Mouse (Mus musculus): ENCODE results near the gene Tbcel.

The Tbcel gene

GRCm38 (mm10) chr9:42507709-42508108 is at the start of gene Tbcel:
Tbcel (minus strand) TSS chr9:42507809.
- no peak for ATAC-seq (ENCODE audit: low TSS enrichment)

GRCm38 (mm10) chr9:42555186-42555585 is 47.6 kb upstream of the Tbcel start:
- ATAC-seq (ENCODE audit: low TSS enrichment) = no peak

- ATAC-seq (ENCODE audit: low TSS enrichment) = peak; percentile 77
Measured at GRCm38 (mm10) chr9:42550116-42550515, 42.5 kb upstream of the Tbcel start.

GRCm38 (mm10) chr9:42548981-42549380 is 41.4 kb upstream of the Tbcel start:
- no peak for ATAC-seq (ENCODE audit: low TSS enrichment)

- ATAC-seq (ENCODE audit: low TSS enrichment) = 0 out of 2 replicates have a peak, but pooled peaks have one; percentile 14
Measured at GRCm38 (mm10) chr9:42544521-42544920, 36.9 kb upstream of the Tbcel start.

- no peak for ATAC-seq (ENCODE audit: low TSS enrichment)
Measured at GRCm38 (mm10) chr9:42533491-42533890, 25.9 kb upstream of the Tbcel start.

GRCm38 (mm10) chr9:42533041-42533440 is 25.4 kb upstream of the Tbcel start:
- ATAC-seq (ENCODE audit: low TSS enrichment) = no peak

GRCm38 (mm10) chr9:42531951-42532350 is 24.3 kb upstream of the Tbcel start:
- no peak for ATAC-seq (ENCODE audit: low TSS enrichment)

GRCm38 (mm10) chr9:42530221-42531152 is 22.9 kb upstream of the Tbcel start:
- ATAC-seq (ENCODE audit: low TSS enrichment) = peak; percentile 47

- ATAC-seq (ENCODE audit: low TSS enrichment) = peak; percentile 87
Measured at GRCm38 (mm10) chr9:42520587-42521084, 13.0 kb upstream of the Tbcel start.

GRCm38 (mm10) chr9:42518163-42518562 is 10.6 kb upstream of the Tbcel start:
- ATAC-seq (ENCODE audit: low TSS enrichment) = no peak

- ATAC-seq (ENCODE audit: low TSS enrichment) = no peak
Measured at GRCm38 (mm10) chr9:42513159-42513558, 5.5 kb upstream of the Tbcel start.

GRCm38 (mm10) chr9:42512312-42512711 is 4.7 kb upstream of the Tbcel start:
- ATAC-seq (ENCODE audit: low TSS enrichment) = no peak

- ATAC-seq (ENCODE audit: low TSS enrichment) = no peak
Measured at GRCm38 (mm10) chr9:42508235-42508634, 626 bp upstream of the Tbcel start.

GRCm38 (mm10) chr9:42507022-42507421 is 587 bp downstream of the Tbcel start:
- ATAC-seq (ENCODE audit: low TSS enrichment) = no peak

- no peak for ATAC-seq (ENCODE audit: low TSS enrichment)
Measured at GRCm38 (mm10) chr9:42504971-42505510, 2.6 kb downstream of the Tbcel start.

- ATAC-seq (ENCODE audit: low TSS enrichment) = no peak
Measured at GRCm38 (mm10) chr9:42504559-42504958, 3.0 kb downstream of the Tbcel start.

- no peak for ATAC-seq (ENCODE audit: low TSS enrichment)
Measured at GRCm38 (mm10) chr9:42503709-42504108, 3.9 kb downstream of the Tbcel start.

GRCm38 (mm10) chr9:42496296-42496695 is 11.3 kb downstream of the Tbcel start:
- ATAC-seq (ENCODE audit: low TSS enrichment) = no peak

GRCm38 (mm10) chr9:42491780-42492179 is 15.8 kb downstream of the Tbcel start:
- ATAC-seq (ENCODE audit: low TSS enrichment) = peak; percentile 96

GRCm38 (mm10) chr9:42490589-42491382 is 16.8 kb downstream of the Tbcel start:
- no peak for ATAC-seq (ENCODE audit: low TSS enrichment)

- ATAC-seq (ENCODE audit: low TSS enrichment) = no peak
Measured at GRCm38 (mm10) chr9:42488071-42488470, 19.5 kb downstream of the Tbcel start.
